Mouse (Mus musculus) G1E (cell line): Measurements from ENCODE around the gene Mdm2.

Experiments used
- CTCF ChIP-seq: IDR thresholded peaks from 2 replicates; pipeline ENCODE4 v1.5.1; 2012; ENCODE audit warnings: low read depth, low read length, inconsistent platforms, mixed read lengths
- GATA1 ChIP-seq: IDR thresholded peaks from 2 replicates; pipeline ENCODE4 v1.6.1; 2012; ENCODE audit warnings: borderline replicate concordance, low read length, inconsistent platforms, mixed read lengths
- GATA2 ChIP-seq: IDR thresholded peaks from 2 replicates; pipeline ENCODE4 v1.6.1; 2012; ENCODE audit warnings: low read depth, low read length, inconsistent platforms, borderline replicate concordance
- POLR2AphosphoS5 ChIP-seq: IDR thresholded peaks from 2 replicates; pipeline ENCODE4 v1.6.1; 2012; ENCODE audit warnings: low read depth, low read length, inconsistent platforms; ENCODE audit not compliant: insufficient replicate concordance
- TAL1 ChIP-seq: conservative IDR thresholded peaks from 2 replicates; pipeline ENCODE4 v1.6.1; 2012; ENCODE audit warnings: low read depth, low read length, inconsistent platforms, mixed read lengths

DNA sequence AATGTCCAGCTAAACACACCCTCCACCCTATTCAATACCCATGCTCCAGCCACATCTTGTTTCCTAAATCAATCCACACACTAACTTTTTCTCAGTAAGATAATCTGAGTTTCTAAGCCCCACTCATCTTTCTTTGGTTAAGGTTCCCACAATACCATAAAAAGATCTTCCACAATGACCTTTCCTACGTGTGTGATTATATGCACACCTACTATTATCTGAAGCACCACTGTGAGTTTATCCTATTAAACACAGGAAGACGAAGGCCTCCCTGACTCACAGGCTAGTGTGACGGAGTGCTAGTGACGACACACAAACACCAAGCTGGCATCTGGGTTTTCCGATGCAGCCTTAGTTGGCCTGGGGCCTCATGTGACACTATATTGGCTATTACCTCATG, 17.6 kb downstream of the Mdm2 start:
- no peak for TF ChIP-seq CTCF
- TF ChIP-seq GATA1: no peak
- TF ChIP-seq POLR2AphosphoS5: no peak
- no peak for TF ChIP-seq TAL1
- TF ChIP-seq GATA2: no peak
